Mouse (Mus musculus): ENCODE measurements around the gene Pcnx2. TPM values are rescaled to one million over a fixed set of nuclear protein-coding genes. Genes with fewer than 3 reads are reported as not detected.

The Pcnx2 gene
- total RNA-seq, 2 experiments from 2014 or later, result not detected

- ATAC-seq (replicated peaks; ENCODE audit: low FRiP score, poor library complexity, severe bottlenecking), result no peak
Measured at GRCm38 (mm10) chr8:125727797-125728196, 170.3 kb downstream of the Pcnx2 start.

- ATAC-seq (replicated peaks; ENCODE audit: low FRiP score, poor library complexity, severe bottlenecking), result no peak
Measured at GRCm38 (mm10) chr8:125726986-125727385, 171.1 kb downstream of the Pcnx2 start.

- no peak for ATAC-seq (replicated peaks; ENCODE audit: low FRiP score, poor library complexity, severe bottlenecking)
Measured at GRCm38 (mm10) chr8:125726143-125726542, 172.0 kb downstream of the Pcnx2 start.

- ATAC-seq (replicated peaks; ENCODE audit: low FRiP score, poor library complexity, severe bottlenecking), result no peak
Measured at GRCm38 (mm10) chr8:125725037-125725820, 172.9 kb downstream of the Pcnx2 start.

GRCm38 (mm10) chr8:125723437-125723836 lies 174.7 kb downstream of the Pcnx2 start:
- no peak for ATAC-seq (replicated peaks; ENCODE audit: low FRiP score, poor library complexity, severe bottlenecking)

- no peak for ATAC-seq (replicated peaks; ENCODE audit: low FRiP score, poor library complexity, severe bottlenecking)
Measured at GRCm38 (mm10) chr8:125722675-125723074, 175.4 kb downstream of the Pcnx2 start.

GRCm38 (mm10) chr8:125718914-125719313 lies 179.2 kb downstream of the Pcnx2 start:
- ATAC-seq (replicated peaks; ENCODE audit: low FRiP score, poor library complexity, severe bottlenecking), result no peak

- no peak for ATAC-seq (replicated peaks; ENCODE audit: low FRiP score, poor library complexity, severe bottlenecking)
Measured at GRCm38 (mm10) chr8:125716613-125717012, 181.5 kb downstream of the Pcnx2 start.

- ATAC-seq (replicated peaks; ENCODE audit: low FRiP score, poor library complexity, severe bottlenecking), result no peak
Measured at GRCm38 (mm10) chr8:125716211-125716610, 181.9 kb downstream of the Pcnx2 start.

- ATAC-seq (replicated peaks; ENCODE audit: low FRiP score, poor library complexity, severe bottlenecking), result peak; percentile 90
Measured at GRCm38 (mm10) chr8:125711514-125711913, 186.6 kb downstream of the Pcnx2 start.

GRCm38 (mm10) chr8:125709171-125709570 lies 188.9 kb downstream of the Pcnx2 start:
- ATAC-seq (replicated peaks; ENCODE audit: low FRiP score, poor library complexity, severe bottlenecking), result no peak

GRCm38 (mm10) chr8:125705816-125706215 lies 192.3 kb downstream of the Pcnx2 start:
- no peak for ATAC-seq (replicated peaks; ENCODE audit: low FRiP score, poor library complexity, severe bottlenecking)

- no peak for ATAC-seq (replicated peaks; ENCODE audit: low FRiP score, poor library complexity, severe bottlenecking)
Measured at GRCm38 (mm10) chr8:125704434-125704833, 193.7 kb downstream of the Pcnx2 start.

GRCm38 (mm10) chr8:125702868-125703473 lies 195.1 kb downstream of the Pcnx2 start:
- ATAC-seq (replicated peaks; ENCODE audit: low FRiP score, poor library complexity, severe bottlenecking), result no peak

Other genes with a start within 250 kb of the Pcnx2 start
- 2.1 TPM in 1 of 2 replicates, not detected in the other for gene Map10, start 228.5 kb downstream of the Pcnx2 start, total RNA-seq (2015; ENCODE audit: low replicate concordance)
- 0.90 TPM in 1 of 2 replicates, not detected in the other for gene Map10, start 228.5 kb downstream of the Pcnx2 start, total RNA-seq (2017; ENCODE audit: low replicate concordance)
- gene Ntpcr, start 168.4 kb downstream of the Pcnx2 start, total RNA-seq (2015; ENCODE audit: low replicate concordance), result 8.3 and 8.8 TPM in 2 replicates
- gene Ntpcr, start 168.4 kb downstream of the Pcnx2 start, total RNA-seq (2017; ENCODE audit: low replicate concordance), result not detected in 2 replicates
- gene Map3k21, start 12.1 kb upstream of the Pcnx2 start, total RNA-seq (2015; ENCODE audit: low replicate concordance), result not detected in 2 replicates
- gene Map3k21, start 12.1 kb upstream of the Pcnx2 start, total RNA-seq (2017; ENCODE audit: low replicate concordance), result not detected in 2 replicates
- gene Kcnk1, start 96.9 kb upstream of the Pcnx2 start, total RNA-seq (2015; ENCODE audit: low replicate concordance), result not detected in 2 replicates
- not detected in 2 replicates for gene Kcnk1, start 96.9 kb upstream of the Pcnx2 start, total RNA-seq (2017; ENCODE audit: low replicate concordance)